Mouse (Mus musculus) kidney, postnatal 25 days (tissue): ENCODE measurements around the gene Rpp25.

Experiments used
- DNase-seq, 2 experiments: peaks; one replicate each; pipeline ENCODE4 v3.0.0; 2021; ENCODE audit warnings: mixed read lengths in 2 of 2

The Rpp25 gene

DNA sequence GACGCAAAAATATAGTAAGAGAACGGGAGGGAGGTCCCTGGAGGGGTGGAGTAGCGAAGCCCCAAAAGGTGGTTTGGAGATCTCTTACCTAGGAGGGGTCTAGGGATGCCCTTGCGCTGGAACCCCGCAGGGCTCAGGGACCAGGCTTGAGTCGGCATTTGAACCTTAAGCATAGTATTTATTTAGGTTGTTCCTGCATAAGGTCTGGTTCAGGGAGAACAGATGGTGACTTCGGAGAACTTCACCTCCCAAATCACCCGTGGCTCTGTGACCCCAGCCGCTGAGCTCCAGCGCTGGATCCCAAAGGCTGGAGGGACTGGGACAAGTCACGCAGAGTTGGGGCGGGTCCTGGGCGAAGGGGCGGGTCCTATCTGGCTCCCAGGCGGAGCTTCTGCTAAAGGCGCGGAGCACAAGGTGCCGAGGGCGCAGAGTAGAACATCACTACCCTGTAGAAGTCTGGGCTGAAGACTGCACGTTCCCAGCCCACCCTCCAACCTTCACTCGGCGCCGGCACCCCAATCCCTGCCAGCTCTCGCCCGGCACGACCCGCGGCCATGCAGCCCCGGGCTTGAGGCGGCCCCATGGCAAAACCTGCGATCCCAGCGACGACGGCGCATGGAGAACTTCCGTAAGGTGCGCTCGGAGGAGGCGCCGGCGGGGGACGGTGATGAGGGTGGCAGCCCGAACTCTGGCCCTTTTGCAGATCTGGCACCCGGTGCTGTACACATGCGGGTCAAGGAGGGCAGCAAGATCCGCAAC is at the start of gene Rpp25:
Rpp25 (plus strand) TSS at position 405 of the 759 bp plus-strand sequence.
- peak; percentile 73 to 85 for DNase-seq

DNA sequence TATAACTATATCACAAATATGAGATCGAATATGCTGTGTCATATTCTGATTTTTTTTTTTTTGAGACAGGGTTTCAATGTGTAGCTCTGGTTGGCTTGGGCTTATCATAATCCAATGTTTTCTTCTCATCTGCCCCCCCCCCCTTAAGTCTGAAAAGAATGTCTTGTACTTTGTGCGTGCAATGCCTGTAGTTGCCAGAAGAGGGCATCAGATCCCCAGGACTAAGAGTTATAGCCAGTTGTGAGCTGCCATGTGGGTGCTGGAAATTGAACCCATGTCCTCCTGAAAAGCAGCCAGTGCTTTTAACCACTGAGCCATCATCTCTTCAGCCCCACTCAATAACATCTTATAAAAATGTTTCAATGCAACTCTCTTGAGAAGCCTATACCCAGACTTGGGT is 44.1 kb upstream of the Rpp25 start:
- no peak for DNase-seq

DNA sequence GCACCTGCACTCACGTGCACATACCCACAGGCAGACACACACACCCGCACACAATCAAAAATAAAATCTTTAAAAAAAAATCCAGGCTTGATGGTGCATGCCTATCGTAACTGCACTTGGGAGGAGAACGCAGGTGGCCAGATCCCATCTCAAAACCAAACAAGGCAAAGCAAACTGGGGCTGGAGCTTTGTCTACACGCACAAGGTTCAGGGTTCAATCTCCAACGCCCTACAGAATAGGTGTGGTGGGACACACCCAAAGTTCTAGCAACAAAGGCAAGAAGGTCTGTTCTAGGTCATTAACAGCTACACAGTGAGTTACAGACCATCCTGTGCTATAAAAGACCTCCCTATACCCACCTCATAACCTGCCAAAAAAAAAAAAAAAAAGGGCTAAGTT is 41.0 kb upstream of the Rpp25 start:
- no peak for DNase-seq

DNA sequence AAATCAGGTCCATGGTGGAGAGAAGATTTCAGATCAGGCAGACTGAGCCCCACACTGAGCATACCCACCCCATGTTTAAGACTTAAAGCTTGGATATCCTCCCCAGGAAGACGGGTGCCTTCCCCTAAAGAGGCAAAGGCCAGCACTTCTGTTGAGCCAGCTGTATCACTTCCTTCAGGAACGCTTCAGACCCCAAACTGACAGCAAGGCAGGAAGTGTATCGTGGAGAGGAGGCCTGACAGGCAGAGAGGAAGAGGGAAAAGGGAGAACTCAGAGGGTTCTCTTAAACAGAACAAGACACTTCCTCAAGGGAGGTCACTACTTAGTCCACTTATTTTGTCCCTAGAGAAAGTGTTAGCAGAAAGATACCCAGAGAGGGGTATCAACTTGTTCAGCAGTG is 37.7 kb upstream of the Rpp25 start:
- DNase-seq, result no peak

DNA sequence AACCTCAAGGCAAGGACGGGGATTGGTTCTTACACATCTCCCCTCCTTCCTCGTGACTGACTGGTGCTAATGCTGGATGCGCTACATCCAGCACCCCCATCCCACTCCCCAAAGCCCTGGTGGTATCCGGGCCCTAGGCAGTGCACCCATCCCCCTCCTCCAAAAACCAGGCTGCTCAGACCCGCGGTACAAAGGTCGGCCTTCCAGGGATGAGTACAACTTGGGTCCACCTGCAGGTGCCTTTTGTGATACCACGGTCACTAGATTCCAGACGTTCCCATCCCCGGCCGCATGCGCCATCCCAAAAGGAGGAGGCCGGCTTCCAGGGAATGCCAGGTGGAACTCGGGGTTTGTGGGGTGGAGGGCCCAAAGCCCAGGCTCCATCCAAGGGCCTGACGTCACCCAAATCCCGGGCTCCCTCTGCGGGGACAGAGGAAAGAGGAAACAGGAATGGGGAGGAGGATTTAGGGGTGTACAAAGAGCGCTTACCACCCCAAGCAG is 36.5 kb upstream of the Rpp25 start:
- peak; percentile 38 to 64 for DNase-seq

DNA sequence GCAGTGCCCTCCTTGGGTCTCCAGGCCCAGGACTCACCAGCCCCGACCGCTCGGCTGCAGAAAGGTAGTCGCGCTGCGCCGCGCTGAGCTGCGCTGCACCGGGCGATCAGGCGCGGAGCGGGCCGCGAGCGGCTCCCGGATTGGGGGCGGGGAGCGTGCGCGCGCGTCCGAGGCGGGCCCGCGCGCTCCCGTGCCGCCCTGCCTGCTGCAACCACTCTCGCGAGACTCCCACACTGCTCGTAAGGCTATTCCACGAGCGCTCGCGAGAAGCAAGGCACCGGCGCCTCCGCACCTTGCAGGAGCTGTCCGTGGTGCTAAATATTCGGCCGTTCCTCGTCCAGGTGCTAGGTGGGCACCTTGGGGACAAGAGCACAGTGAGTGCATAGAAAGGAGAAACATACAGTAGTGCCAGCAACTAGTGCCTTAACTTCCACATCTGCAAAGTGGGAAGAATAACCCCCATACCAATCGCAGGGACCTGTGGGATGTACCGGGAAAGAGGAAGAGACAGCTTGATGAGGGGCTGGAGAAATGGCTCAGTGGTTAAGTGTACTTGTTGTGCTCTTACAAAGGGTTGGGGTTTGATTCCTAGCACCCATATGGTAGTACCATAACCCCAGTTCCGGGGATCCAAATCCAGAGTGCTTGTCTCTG is 35.8 kb upstream of the Rpp25 start, which contains the start of gene Scamp5:
Scamp5 (minus strand) TSS at position 165 of the 654 bp plus-strand sequence.
- DNase-seq, result peak; percentile 96 to 97

DNA sequence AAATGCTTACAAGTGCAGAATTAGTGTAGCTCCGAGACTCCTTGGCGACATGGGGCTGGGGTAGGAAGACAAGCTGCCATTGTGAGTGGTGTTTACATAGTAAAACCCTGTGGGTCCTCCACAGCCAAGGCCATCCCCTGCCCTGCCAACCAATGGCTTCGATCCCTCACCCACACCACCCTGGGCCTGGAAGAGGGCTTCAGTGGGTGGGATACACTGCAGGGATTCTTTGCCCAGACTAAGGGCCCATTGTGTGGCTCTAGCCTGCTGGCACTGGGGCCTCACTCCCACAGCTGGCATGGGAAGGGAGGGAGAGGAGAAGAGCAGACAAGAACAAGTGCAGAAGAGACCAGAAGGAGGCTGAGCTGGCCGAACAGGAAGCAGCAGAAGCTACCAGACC is 34.9 kb upstream of the Rpp25 start:
- DNase-seq, result no peak

DNA sequence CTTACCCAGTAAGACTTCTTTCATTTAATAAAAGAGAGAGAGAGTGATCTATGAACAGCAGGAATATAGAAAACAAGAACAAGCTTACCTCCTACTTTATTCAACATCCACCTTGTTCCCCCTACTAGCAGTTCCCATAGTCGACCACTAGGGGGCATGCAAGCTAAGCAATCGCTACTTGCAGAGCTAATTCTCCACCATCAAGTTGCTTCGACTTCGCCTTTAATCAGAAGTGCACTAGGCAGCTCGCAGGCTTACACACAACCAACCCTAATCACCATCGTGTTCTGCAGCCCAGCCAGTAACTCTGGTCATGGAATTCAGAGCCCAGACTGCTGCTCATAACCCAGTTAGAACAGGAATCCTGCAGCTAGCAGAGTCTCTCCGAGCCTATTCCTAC is 18.1 kb upstream of the Rpp25 start:
- peak; percentile 84 to 87 for DNase-seq

DNA sequence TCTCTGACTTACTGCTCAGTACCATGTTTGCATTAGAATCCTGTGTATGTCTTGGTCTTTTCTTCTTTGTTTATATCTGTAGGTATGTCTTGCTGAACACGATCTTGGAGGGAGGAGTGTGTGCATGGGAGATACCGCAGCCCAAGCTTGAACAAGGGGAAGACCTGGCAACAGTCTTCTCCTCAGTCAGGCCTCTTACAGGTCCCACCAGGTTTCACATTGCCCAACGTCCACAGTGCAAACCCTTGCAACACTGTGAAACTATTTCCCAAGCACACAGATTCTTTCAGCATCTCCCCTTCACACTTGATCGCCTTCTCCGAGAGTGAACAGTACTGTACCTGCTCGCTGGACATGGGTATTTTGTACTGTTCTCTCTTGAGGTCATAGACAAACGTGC is 16.0 kb upstream of the Rpp25 start:
- no peak for DNase-seq

DNA sequence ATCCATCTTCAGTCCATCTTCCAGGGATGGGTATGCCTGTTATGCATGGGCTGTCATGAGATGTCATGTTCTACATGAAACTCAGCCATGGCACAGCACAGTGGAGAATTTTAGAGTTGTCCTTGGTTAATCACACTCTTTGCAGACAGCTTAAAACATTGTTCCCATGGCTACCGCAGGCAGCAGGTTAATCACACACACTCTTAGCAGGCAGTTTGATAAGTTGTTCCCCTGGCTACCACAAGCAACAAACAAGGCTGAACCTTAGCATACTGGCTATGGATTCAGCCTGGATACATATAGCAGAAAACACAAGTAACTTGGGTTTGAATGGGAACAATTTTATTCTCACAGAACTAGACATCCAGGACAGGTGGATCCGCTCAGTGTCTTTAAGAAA is 10.3 kb upstream of the Rpp25 start:
- DNase-seq, result no peak

DNA sequence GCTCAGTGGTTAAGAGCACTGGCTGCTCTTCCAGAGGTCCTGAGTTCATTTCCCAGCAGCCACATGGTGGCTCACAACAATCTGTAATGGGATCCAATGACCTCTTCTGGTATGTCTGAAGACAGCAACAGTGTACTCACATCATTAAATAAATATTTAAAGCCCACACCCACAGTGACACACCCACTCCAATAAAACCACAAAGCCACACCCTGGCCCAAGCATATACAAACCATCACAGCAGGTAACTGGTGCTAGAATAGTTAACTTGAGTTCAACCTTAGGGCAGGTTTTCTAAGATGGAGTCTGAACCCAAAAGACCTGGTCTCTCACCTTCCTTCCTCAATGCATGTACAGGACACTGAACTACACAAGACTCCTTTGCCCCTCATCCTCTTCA is 8.9 kb upstream of the Rpp25 start:
- DNase-seq, result no peak

DNA sequence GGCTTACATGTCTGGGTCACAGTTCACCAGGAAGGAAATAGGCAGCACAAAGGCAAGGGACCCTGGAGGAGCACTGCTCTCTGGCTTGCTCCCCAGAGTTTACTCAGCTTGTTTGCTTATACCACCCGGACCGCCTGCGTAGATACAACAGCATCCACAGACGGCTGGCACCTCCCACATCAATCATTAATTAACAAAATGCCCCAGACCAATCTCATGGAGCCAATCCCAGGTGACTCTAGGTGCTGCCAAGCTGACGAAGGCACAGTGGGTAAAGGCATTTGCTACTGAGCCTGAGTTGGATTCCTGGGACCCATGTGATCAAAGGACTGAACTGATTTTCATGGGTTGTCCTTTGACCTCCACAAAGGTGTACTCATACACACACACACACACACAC is 6.6 kb upstream of the Rpp25 start:
- DNase-seq, result peak; percentile 30 to 62

DNA sequence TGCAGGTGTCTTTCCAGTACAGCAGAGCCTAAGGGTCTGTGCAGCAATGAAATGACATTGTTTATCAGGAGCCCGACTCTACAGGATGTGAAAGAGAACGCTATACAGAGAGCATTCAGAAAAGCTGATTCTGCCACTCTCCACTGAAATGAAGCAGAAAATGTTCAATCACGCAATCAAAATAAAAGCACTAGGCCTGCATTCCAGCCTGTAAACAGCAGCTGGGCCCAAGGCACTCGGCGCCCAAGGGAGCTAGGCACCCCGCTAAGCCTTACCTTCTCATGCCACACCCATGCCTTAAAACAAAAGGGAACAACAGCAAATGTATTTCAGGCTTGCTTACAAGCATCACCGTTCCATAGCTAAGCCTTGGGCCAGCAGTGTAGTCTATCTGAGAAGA is 5.3 kb upstream of the Rpp25 start:
- no peak for DNase-seq

DNA sequence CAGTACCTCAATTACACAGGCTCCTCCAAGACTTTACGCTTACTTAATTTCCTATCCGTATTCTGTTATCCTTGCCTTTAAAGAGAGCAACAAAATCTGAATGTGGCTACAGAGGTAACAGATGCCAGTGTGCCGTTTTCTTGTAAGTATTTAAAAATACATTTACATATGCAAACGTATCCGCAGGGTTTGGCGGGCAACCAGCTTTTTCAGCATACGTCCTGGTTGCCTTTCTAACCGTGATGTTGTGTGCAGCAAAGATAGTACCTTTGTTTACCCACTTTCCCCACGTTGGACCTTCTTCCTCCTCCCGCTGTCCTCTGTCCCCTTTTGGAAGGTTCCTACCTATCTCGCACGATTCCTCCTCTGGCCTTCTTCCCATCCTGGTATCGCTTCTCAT is 2.4 kb upstream of the Rpp25 start:
- DNase-seq, result no peak

DNA sequence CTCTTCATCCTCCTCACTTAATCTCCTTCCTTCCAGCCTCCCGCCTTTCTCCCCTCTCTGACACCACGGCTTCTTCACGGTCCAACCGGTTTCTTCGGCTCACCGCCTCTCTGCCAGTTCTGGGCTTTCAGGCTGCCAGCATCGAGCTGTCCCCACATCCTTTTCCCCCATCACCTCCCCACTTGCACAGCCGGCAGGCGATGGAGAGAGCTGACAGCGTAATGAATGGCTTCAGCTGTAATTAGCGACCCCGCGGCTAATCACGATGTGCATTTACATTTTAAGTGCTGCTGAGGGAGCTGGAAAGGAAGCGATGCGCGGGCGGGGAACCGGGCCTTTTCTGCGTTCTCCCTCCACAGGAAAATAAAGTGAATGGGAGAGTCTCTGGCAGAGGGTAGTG is 2.0 kb upstream of the Rpp25 start:
- DNase-seq, result no peak

DNA sequence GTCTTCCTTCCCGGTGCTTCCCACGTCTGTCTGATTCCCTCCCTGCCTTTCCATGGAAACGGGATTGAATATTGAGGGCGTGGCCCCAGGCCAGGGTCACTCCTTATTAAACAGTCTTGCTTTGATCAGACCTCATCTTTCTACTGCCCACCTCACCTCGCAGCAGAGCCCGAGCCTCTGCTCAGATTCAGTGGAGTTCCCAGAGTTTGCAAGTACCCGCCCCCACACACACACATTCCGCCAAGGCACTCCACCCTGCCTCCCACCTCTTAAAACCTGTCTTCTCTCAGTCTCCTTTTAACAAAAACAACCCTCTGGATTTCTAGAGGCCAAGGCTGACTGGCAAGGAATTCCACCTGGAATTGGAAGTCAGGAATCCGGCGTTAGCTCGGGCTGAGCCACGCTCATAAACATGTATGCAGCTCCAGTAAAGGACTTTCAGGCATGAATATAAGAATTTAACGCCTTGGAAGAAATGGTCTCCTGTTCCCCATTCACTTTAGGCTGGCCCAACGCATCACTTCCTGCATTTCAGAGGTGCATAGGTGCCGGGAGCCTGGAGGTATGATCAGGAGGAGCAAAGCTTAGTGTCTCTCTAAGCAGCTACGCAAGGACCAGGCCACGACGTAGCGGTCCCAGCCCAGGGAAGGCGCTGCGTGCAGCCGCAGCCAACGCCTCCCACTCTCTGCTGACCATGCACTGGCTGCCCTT is 760 bp upstream of the Rpp25 start:
- DNase-seq, result no peak

DNA sequence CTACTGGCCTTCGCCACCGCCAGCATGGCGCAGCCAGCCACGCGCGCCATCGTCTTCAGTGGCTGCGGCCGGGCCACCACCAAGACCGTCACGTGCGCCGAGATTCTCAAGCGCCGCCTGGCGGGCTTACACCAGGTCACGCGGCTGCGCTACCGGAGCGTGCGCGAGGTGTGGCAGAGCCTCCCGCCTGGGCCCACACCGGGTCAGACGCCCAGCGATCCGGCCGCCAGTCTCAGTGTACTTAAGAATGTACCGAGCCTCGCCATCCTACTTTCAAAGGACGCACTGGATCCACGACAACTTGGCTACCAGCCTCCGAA is 515 bp downstream of the Rpp25 start:
- DNase-seq, result peak; percentile 76 to 85

DNA sequence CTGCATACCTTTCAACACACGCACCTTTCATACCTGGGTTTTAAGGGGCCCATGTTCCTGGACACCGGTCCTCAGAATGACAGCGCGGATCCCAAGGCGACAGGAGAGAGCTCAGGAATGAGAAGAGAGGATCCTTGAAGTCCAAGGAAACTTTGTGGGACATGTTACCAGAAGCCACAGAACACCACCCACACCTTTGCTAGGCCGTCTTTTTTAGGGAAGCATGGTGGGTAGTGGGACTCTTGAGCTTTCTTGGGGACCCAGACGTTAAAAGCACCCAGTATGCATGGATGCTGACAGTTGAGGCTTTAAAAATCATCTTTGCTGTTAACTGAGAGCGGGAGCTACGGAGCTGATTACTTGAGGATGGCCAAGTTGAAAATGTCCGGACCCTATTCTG is 1.1 kb downstream of the Rpp25 start:
- no peak for DNase-seq

DNA sequence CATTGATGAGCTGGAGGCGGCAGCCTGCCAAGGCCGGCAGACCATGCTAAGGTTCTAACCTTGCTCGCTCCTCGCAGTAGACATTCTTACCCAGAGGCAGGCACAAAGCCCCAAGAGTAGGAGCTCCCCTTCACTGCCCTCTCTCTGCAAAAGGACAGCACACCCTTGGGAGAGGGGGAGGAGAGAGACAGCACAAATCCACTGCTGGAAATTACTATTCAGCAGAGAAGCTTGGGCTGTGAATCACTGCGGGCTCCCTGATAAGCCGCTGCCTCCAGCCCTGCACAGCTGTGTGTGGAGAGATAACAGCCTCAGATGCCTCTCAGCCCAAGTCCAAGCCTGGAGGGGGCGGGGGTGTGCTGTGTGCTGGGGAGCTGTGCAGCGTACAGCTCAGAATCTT is 1.9 kb downstream of the Rpp25 start:
- peak in 1 of 2 experiments; percentile 48 for DNase-seq

DNA sequence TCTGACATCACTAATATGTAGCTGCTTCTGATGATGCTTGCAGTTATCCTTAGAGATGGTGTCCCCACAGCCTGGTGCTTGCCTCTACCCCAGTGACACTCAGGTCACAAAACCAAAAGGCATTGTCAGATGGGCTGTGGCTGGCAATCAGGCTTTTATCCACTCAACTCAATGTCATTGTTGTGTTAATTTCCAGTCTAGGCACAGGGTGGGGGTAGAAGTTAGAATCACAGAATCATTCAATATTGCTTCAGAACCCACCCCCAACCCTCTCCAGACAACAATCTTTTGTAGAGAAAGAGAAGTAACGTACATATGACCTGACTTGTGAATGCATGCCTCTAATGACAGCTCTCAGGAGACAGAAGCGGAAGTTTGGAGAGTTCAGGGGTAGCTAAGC is 6.8 kb downstream of the Rpp25 start:
- DNase-seq, result no peak

DNA sequence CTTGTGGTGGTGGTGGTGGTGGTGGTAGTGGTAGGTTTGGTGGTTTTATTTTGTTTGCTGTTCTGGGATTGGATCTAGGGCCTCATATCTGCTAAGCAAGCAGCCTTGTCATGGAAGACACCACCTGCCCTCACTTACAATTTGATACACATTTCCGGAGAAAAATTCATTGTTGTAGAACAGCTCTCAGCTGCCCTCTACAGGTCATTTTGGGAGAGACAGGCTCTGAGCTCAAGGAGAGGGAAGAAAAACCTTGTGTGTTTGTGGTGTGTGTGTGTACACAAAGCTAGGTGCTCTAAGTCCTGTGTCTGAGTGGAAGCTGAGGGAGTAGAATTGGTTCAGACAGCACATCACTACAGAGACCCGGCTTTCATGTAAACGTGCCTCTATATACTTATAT is 13.3 kb downstream of the Rpp25 start:
- peak; percentile 51 to 82 for DNase-seq

DNA sequence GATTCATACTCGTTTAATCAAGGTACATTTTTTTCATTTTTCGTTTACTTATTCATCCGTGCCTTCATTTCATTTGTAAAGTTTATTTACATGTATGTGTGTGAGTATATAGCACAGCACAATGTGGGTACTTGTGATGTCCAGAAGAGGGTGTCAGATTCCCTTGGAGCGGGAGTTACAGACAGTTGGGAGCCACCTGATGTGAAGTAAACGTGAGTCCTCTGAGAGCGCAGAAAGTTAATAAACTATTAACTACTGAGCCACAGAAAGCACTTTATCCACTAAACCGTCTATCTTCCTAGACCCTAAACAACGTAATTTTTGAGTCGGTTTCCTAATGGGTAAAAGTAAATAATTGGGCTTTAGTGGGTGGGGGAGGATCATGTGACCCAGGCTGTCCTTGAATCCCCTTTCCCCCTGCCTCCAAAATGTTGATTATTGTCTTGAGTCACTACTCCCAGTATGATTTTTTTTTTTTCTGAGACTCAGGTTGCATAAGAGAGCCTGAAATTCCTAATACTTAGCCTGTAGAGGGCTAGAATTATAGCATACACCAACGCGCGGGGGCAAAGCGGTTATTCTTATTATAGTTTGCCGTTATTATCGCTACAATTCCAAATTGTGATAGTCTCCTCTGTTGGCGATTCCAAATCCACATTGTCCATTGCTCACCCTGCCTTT is 16.7 kb downstream of the Rpp25 start:
- DNase-seq, result peak in 1 of 2 experiments; percentile 66
